Mouse (Mus musculus): ENCODE data around the gene Ski.

The Ski gene

DNA sequence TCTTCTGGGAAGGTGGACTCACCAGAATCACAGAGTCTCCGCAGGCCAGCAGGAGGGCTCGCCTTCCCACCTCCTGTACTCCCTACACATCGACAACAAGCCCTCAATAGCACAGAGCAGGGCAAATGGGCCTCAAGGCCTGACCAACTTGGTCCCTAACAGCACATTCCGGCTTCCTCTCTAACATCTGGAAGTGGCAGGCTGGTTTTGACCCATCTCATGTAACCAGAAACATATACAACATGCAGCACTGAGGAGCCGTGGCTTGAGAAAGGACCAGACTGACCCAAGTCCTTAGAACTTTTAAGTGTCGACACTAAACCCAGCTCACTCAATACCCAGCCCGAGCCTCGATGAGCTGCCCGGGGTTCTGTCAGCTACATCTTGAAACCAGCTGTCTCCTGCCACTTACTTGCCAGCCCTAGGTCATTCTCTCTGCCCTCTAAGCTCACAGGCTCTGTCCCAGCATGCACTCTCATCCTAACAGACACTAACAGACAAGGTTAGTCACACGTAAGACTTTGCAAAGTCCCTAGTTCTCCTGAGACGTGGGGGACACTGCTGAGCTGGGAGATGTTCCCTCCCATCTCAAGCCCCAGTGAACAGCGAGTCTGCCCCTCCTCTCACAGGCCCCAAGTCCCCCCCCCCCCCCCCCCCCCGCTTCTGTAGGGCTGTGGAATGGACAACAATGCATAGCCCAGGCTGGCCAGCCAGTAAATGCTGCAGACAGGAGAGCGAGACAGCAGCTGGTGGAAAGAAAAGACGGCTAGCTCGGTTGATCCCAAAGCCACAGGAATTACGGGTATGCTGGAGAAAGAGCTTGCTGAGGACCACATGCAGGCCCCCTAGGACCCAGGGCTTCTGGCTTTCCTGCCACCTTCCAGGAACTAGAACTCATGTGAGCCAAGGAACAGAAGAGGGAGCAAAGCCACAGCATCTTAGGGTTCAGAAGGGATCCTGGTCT, 48.3 kb downstream of the Ski start:
- DNase-seq = no peak

GRCm38 (mm10) chr4:155172909-155173821, 49.2 kb downstream of the Ski start:
- no peak for DNase-seq

DNA sequence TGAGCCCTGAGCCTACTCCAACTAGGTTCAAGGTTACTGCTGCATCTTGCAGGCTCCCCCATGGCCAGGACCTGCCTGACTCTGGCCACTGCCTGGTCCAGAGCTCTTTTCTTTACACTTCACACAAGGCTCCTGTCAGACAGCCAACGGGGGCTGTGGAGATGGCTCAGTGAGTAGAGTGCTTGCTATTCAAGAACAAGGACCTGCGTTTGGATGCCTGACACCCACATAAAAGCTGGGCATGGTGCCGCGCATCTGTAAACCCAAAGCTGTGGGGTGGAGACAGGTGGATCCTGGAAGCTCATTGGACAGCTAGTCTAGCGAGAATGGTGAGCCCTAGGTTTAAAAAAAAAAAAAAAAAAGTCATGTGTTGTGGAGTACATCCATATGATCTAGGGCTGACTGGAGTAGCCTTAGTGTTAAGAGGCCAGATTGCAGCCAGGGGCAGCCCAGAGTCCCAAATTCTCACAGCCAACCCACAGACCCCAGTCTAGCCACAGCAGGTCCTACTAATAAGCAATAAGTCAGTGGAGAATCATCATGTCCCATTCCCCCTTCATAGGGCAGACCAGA, 50.3 kb downstream of the Ski start:
- no peak for DNase-seq

GRCm38 (mm10) chr4:155170614-155171212, 51.7 kb downstream of the Ski start:
- DNase-seq = no peak

DNA sequence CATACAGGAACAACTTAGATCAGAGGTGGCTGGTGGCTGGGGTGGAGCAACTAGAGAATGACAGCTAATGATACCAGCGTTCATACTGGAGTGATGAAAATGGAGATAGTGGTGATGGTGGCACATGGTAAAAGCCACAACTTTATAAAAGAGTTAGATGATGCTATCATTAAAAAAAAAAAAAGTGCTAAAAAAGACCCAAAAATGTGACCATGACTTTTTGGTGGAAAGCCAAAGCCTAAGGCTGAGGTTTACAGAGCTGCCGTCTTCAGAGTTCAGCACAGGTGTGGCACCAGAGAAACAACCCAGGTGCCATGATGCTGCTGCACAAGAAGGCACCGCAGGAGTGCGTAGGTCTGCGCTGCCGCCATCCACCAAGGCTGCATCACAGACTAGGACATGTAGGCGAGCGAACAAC, 53.5 kb downstream of the Ski start:
- peak; percentile 58 for DNase-seq

- DNase-seq = no peak
Observed at GRCm38 (mm10) chr4:155165861-155166260, 56.5 kb downstream of the Ski start.

- DNase-seq = no peak
Observed at GRCm38 (mm10) chr4:155164550-155164949, 57.8 kb downstream of the Ski start.

DNA sequence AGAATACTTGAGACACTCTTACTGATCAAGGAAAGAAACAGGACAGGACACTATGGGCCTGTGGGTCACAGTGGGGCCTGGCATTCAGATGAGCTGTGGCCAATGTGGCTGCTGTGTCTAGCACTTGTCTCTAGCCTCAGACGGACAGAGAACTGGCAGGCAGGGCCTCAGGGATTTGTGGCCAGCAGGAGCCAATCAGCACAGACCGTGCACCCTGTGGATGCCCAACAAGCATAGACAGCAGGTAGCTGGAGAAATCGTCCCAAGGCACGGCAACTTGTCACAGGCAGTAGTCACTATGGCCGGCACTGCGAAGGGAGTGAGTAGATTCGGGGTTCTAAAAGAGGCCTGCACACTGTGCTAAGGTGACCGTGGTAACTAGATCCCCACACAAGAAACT, 58.7 kb downstream of the Ski start:
- no peak for DNase-seq

DNA sequence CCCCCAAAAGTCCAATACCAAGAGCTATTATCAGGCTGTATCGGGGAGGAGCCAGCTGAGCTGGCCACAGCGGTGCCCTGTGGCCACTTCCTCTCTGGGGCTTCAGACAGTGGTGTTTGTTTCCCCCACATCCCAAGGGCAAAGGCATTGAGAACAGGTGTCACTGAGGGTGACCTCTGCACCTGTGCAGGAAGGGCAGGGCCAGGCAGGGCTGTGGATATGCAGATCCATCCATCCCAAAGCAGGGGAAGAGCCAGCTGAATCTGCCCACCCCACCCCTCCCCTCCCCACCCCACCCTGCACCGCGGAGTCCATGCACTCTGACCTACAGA, 59.1 kb downstream of the Ski start:
- no peak for DNase-seq

DNA sequence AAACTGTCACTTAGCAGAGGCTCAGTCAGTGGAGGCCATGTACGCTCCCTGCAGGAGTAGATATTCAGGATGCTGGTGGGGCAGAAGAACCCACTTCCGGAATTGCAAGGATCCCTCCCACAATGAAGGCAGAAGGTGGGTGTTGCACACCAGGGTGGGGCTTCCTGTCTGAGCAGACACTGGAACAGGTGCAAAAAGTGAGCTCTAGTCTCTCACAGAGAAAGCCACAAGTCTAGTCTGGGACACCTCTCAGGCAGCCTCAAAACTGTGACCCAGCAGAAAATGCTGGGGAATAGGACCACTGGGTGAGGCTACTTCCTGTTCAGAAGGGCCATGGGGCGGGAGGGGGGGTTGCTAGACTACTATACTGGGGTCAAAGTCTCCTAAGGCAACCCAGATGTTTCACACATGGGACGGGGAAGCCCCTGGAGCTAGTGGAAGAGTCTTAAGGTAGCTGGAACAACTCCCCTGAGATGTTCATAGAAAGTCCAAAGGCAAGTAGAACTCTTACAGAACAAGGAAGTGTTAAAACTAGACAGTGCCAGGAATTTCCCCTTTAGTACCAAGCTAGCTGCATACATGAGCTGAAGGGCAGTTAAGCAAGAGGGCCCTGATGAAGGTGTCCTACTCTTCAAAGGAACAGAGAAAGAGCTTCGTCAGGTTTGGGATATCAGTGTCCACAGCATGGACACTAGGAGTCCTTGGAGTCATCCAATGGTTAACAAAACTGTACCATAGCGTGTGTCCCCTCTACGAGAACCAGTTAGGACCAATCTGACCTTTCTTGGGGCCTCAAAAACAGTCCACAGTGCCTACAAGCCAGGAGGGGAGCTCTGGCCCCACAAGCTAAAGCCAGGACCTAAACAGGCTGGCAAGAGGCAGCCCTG, 59.7 kb downstream of the Ski start:
- DNase-seq = peak; percentile 71

- DNase-seq = no peak
Observed at GRCm38 (mm10) chr4:155158543-155158917, 63.9 kb downstream of the Ski start.

GRCm38 (mm10) chr4:155157871-155158542, 64.4 kb downstream of the Ski start:
- no peak for DNase-seq

GRCm38 (mm10) chr4:155156734-155157133, 65.7 kb downstream of the Ski start:
- no peak for DNase-seq

GRCm38 (mm10) chr4:155154986-155155385, 67.4 kb downstream of the Ski start:
- no peak for DNase-seq

GRCm38 (mm10) chr4:155153389-155154072, 68.9 kb downstream of the Ski start:
- DNase-seq = no peak

DNA sequence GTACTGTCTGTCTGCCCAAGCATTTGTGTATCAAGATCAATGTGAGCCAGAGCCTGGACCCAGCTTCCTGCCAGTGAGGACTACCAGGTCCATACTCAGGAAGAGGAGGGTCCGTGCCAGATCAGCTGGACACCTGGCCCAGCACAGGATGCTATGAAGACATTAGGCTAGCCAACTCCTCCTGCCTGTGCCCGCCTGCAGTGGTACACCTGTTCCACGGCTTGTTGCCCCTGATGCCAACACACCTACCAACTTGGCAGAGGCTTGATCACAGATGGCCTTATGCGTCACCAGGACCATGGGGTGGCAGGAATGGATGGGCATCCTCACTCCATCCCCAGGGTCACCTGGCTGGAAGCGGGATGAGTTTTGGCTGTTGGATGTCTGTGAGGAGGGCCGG, 69.9 kb downstream of the Ski start:
- DNase-seq = no peak

GRCm38 (mm10) chr4:155151845-155152244, 70.5 kb downstream of the Ski start:
- no peak for DNase-seq

- DNase-seq = no peak
Observed at GRCm38 (mm10) chr4:155151221-155151788, 71.1 kb downstream of the Ski start.

- peak; percentile 90 for DNase-seq
Observed at GRCm38 (mm10) chr4:155150276-155151113, 71.9 kb downstream of the Ski start.

GRCm38 (mm10) chr4:155149941-155150275, 72.5 kb downstream of the Ski start:
- DNase-seq = no peak

Data from thymus, postnatal 4 days (tissue).